Mouse (Mus musculus): Measurements from ENCODE around the gene Tas2r108. TPM values are rescaled to one million over a fixed set of nuclear protein-coding genes. Genes with fewer than 3 reads are reported as not detected.

Tas2r108 gene
- polyA plus RNA-seq, 1 experiment from 2014 or later: not detected

Other genes with a start within 250 kb of the Tas2r108 start
- 59.8 and 60.4 TPM in 2 replicates for gene Agk, start 168.4 kb upstream of the Tas2r108 start, polyA plus RNA-seq (2015; fragmentation: Nextera tagmentation; extraction: Ambion mirVana)
- gene E330009J07Rik, start 57.4 kb upstream of the Tas2r108 start, polyA plus RNA-seq (2015; fragmentation: Nextera tagmentation; extraction: Ambion mirVana): 12.7 and 14.8 TPM in 2 replicates
- gene Wee2, start 54.4 kb upstream of the Tas2r108 start, polyA plus RNA-seq (2015; fragmentation: Nextera tagmentation; extraction: Ambion mirVana): 0.08 and 0.15 TPM in 2 replicates
- gene Ssbp1, start 22.2 kb upstream of the Tas2r108 start, polyA plus RNA-seq (2015; fragmentation: Nextera tagmentation; extraction: Ambion mirVana): 96.3 and 118 TPM in 2 replicates
- not detected in 2 replicates for gene Tas2r137, start 2.3 kb upstream of the Tas2r108 start, polyA plus RNA-seq (2015; fragmentation: Nextera tagmentation; extraction: Ambion mirVana)
- gene Prss37, start 26.0 kb downstream of the Tas2r108 start, polyA plus RNA-seq (2015; fragmentation: Nextera tagmentation; extraction: Ambion mirVana): not detected in 2 replicates
- 0.17 and 0.37 TPM in 2 replicates for gene Olfr461, start 61.5 kb downstream of the Tas2r108 start, polyA plus RNA-seq (2015; fragmentation: Nextera tagmentation; extraction: Ambion mirVana)
- not detected in 2 replicates for gene Olfr460, start 76.0 kb downstream of the Tas2r108 start, polyA plus RNA-seq (2015; fragmentation: Nextera tagmentation; extraction: Ambion mirVana)
- gene Clec5a, start 92.3 kb downstream of the Tas2r108 start, polyA plus RNA-seq (2015; fragmentation: Nextera tagmentation; extraction: Ambion mirVana): 0.96 and 1.3 TPM in 2 replicates
- not detected in 2 replicates for gene Tas2r138, start 119.8 kb downstream of the Tas2r108 start, polyA plus RNA-seq (2015; fragmentation: Nextera tagmentation; extraction: Ambion mirVana)
- gene Mgam, start 135.3 kb downstream of the Tas2r108 start, polyA plus RNA-seq (2015; fragmentation: Nextera tagmentation; extraction: Ambion mirVana): 0.20 and 1.6 TPM in 2 replicates